Mouse (Mus musculus) cerebellum, postnatal 10 days (tissue): ENCODE measurements around the gene Tcf12.

Source experiments
- DNase-seq, 2 experiments: peaks; one replicate each; pipeline ENCODE4 v3.0.0; 2021; ENCODE audit warnings: mixed read lengths in 2 of 2

Tcf12 gene

DNA sequence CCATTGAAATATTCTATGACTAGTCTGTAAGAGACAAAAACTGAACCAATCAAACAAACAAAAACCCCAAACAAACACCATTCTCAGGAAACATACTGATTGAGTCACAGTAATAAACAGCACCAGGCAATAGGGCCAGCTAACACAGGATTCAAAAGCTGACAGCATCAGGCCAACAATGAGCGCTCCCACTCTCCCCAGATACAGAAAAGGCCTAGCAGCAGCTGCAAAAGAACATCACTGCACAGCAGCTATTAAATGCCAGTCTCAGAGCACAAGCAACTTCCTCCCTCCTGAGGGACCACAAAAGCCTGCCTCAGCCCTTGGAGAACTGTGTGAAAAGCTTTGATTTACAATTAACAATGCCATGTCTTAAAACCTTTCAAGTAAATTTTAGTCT lies 214.3 kb downstream of the Tcf12 start:
- DNase-seq = peak in 1 of 2 experiments; percentile 12

DNA sequence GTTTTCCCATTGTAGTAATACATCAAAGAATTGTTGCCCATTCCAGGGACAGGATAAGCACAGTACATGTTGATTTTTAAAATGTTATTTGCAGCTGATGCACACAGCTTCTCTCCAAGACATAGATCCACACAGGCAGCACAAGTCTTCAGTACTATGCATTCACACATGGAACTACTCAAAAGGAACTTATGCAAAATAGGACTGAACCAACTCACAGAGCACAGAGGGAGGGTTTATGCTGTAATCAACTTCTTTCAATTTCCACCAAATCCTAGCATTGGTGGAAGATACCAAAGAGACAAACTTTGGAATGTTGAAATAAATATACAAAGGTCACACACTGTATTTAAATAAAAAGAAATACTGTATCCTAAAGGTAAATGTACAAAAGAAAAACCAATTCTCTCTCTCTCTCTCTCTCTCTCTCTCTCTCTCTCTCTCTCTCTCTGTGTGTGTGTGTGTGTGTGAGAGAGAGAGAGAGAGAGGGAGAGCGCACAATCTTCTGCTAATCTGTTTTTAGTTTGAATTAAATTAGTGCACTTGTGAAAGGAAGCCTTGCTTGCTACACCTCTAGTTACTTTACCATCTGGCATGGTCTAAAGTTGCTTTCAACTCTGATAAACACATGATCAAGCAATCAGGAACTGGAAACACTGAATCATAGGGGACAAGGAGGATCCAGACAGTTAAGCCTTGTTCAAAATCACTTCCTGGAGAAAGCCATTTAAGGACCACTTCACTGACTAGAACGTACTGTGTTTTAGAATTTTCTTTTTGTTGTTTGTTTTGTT lies 215.5 kb downstream of the Tcf12 start:
- DNase-seq = no peak

GRCm38 (mm10) chr9:71895291-71895690 lies 216.4 kb downstream of the Tcf12 start:
- no peak for DNase-seq

GRCm38 (mm10) chr9:71894943-71895286 lies 216.8 kb downstream of the Tcf12 start:
- DNase-seq = no peak

GRCm38 (mm10) chr9:71894246-71894942 lies 217.3 kb downstream of the Tcf12 start:
- no peak for DNase-seq

- no peak for DNase-seq
These were observed 223.2 kb downstream of the Tcf12 start for GRCm38 (mm10) chr9:71888450-71888849.

- DNase-seq = peak in 1 of 2 experiments; percentile 24
These were observed 231.0 kb downstream of the Tcf12 start for GRCm38 (mm10) chr9:71880629-71881028.

GRCm38 (mm10) chr9:71879972-71880371 lies 231.7 kb downstream of the Tcf12 start:
- DNase-seq = no peak

DNA sequence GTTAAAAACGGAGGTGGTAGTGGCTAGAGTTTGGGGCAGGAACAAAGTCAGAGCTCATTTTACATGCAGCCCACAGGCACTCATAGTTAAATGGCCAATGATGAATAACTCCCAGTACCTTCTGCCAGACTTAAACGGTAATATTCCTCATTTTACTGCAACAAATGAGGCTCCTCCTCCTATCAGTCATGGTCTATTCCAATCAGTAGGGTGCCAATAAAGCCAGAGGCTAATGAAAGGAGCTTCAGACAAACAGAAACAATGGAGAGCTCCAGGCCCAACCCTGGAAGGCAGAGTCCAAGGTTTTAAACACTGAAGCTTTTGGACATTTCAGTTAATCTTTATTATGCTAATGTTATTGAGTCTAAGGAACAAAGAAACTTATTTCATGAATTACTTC lies 232.3 kb downstream of the Tcf12 start:
- peak in 1 of 2 experiments; percentile 15 for DNase-seq

DNA sequence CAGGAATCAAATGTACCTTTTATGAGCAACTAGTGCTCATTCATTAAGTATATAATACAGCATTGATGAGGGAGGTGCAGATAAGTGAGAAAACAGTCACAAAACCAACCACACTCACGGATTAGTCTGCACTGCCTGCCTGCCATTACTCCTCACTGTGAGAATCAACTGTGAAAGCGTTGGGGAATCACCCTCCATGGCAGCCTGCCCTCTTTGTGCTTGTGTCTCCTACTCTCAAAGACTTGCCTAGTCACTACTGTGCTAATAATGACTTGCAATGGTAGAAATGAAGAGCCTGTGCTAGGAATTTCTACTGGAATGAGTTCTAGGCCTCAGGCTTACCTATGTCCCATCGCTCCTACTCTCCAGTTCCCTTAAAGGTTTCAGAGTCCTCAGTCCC lies 233.8 kb downstream of the Tcf12 start:
- peak in 1 of 2 experiments; percentile 36 for DNase-seq

DNA sequence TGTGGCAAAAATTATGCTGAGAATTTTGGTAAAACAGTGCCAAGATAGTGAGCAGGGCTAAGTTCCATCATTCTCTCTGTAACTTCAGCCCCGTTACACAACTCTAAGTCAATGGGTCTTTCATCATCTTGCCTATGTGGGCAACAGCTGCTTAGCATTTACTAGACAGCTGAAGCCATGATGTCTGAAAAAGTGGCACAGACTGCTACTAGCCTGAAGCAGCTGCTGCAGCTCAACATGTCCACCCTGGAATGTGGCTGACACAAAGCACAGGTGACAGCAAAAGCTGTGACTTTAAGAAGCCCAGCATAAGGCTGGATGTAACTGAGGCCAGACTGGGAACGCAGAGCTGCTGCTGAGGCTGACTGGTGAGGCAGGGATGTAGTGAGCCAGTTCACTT lies 236.9 kb downstream of the Tcf12 start:
- DNase-seq = no peak

- no peak for DNase-seq
These were observed 237.6 kb downstream of the Tcf12 start for GRCm38 (mm10) chr9:71874035-71874572.

GRCm38 (mm10) chr9:71863338-71863737 lies 248.3 kb downstream of the Tcf12 start:
- DNase-seq = no peak

DNA sequence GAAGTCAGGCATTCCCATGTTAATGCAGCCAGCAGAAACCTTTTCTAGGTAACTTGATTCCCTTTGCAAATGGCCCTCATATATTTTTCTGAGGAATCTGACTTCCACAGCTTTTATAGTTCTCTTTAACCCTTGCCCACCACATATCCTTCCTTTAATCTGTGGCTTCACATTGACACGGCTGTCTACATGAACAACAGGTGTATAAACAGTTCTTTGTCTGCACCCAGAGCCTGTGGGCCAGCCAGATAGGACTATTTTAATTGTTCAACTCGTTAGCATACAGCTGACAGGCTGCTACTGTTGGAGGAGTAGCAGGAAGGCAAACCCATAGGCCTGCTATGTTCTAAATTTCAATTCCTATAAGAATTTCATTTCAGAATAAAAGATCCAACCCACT lies 250.0 kb downstream of the Tcf12 start:
- DNase-seq = no peak

GRCm38 (mm10) chr9:71857926-71858325 lies 253.7 kb downstream of the Tcf12 start:
- no peak for DNase-seq

DNA sequence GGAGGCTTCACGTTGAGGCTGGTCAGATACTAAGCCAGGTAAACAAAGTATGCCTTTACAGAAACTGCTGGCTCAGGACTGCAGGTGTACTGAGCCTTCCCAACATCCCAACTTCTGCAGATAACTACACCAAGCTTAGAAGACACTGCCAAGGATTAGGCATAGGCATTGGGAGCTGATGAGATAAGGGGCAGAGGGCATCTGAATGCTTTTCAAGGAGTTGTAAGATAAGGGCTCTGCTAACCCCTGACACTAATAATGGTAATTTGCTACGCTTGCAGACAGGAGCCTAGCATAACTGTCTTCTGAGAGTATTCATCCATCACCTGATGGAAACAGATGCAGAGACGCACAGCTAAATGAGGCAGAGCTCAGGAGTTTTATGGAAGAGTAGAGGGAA lies 257.8 kb downstream of the Tcf12 start:
- DNase-seq = no peak

GRCm38 (mm10) chr9:71850283-71850682 lies 261.4 kb downstream of the Tcf12 start:
- no peak for DNase-seq

- no peak for DNase-seq
These were observed 263.3 kb downstream of the Tcf12 start for GRCm38 (mm10) chr9:71848392-71848791.

GRCm38 (mm10) chr9:71847921-71848320 lies 263.8 kb downstream of the Tcf12 start:
- DNase-seq = no peak

DNA sequence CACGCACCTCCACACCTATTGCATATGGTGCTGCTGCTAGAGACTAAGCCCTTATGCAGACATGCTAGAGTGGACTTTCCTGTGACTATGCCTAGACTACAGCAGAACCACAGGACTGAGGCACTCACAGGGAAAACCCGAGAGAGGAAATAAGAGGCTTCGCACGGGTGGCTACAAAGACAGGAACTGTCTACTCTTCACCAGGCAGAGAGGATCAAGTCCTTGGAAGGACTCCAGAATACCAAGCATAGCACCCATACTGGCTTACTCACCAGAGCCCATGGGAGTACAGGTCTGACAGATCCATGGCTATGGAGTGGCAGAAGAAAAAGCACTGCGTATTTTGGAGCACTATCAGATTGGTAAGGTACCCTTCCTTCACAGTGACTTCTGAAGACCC lies 269.8 kb downstream of the Tcf12 start:
- no peak for DNase-seq

- peak in 1 of 2 experiments; percentile 38 for DNase-seq
These were observed 274.3 kb downstream of the Tcf12 start for GRCm38 (mm10) chr9:71837366-71837765.

- no peak for DNase-seq
These were observed 275.3 kb downstream of the Tcf12 start for GRCm38 (mm10) chr9:71836366-71836765.

GRCm38 (mm10) chr9:71835203-71835815 lies 276.4 kb downstream of the Tcf12 start:
- peak in 1 of 2 experiments; percentile 32 for DNase-seq

GRCm38 (mm10) chr9:71834707-71835106 lies 277.0 kb downstream of the Tcf12 start:
- no peak for DNase-seq
